Mouse (Mus musculus) lung, postnatal 0 days (tissue): ENCODE measurements around the gene Smpd4.

ENCODE experiments used
- CTCF ChIP-seq: IDR thresholded peaks from 2 replicates; pipeline ENCODE4 v1.5.1; 2016; ENCODE audit warnings: antibody characterized with exemption, mild to moderate bottlenecking
- EP300 ChIP-seq: IDR thresholded peaks from 2 replicates; pipeline ENCODE4 v1.6.1; 2016; ENCODE audit warnings: antibody characterized with exemption, mild to moderate bottlenecking, control low read depth

DNA sequence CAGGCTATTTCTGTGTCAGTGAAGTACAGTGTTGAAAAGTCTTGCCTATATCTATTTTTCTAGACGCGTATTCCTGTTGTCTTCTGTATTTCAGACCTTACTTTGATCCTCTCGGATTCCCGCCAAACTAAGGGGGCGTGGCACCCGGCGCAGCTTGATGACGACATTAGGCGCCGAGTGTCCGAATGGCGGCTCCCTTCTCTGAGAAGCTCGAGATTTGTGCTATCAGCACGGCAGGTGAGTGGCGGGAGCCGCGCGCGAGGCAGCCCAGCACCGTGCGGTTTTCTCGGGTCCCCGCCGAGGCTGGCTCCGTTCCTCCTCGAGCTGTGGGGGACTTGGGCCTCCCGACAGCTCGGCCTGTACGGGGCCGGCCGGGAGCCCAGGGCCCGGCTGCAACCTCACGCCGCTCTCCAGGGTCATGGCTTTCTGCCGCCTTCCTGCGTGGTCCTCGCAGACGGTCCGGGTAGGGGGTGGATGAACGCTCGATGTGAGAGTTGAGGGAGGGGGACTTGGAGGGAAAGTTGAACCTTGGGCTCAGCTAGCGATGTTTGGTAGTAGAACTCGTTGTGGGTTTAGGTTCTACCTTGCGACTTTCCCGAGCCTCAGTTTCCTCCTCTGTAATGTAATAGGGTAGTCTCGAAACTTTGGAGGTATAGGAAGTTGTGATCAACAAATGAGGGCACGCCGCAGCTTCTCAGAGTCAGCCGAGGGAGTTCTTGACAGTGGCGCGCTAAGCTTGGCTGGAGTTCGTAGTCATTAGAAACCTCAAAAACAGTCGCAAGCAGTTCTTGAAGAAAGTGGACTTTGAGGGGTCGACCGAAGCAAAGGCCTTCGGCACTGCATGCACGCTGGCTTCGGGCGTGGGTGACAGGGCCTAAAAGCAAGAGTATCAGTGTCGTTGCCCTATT is at the start of gene Smpd4:
- no peak for TF ChIP-seq CTCF
- TF ChIP-seq EP300 = no peak
